Mouse (Mus musculus) testis, adult 2 months (tissue): Measurements from ENCODE around the gene Ubl5. TPM values are rescaled to one million over a fixed set of nuclear protein-coding genes. Genes with fewer than 3 reads are reported as not detected.
"Not testable (repeated sequence)": the region's sequence is repeated elsewhere in the genome, so short reads cannot be mapped to it uniquely, and the experiment has no call there.

Experiments
- H3K27ac ChIP-seq: fragments of 200-500 bp; 2 replicates; pipeline ENCODE4 v1.5.1; 2012; ENCODE audit warnings: low read depth, low read length; ENCODE audit not compliant: control insufficient read depth, insufficient read depth
- H3K27me3 ChIP-seq: fragments of 200-500 bp; 2 replicates; pipeline ENCODE4 v1.6.1; 2012; ENCODE audit warnings: mild to moderate bottlenecking, low read length, moderate library complexity; ENCODE audit not compliant: control insufficient read depth, insufficient read depth
- H3K36me3 ChIP-seq: fragments of 200-500 bp; 2 replicates; pipeline ENCODE4 v1.6.1; 2012; ENCODE audit warnings: mild to moderate bottlenecking, low read length; ENCODE audit not compliant: control insufficient read depth, insufficient read depth
- H3K4me1 ChIP-seq: fragments of 200-500 bp; 2 replicates; pipeline ENCODE4 v1.6.1; 2012; ENCODE audit warnings: low read length; ENCODE audit not compliant: control insufficient read depth, insufficient read depth
- H3K4me3 ChIP-seq: fragments of 200-500 bp; 2 replicates; pipeline ENCODE4 v1.5.1; 2012; ENCODE audit warnings: low read depth, mild to moderate bottlenecking, low read length, moderate library complexity, mixed read lengths; ENCODE audit not compliant: control insufficient read depth
- CTCF ChIP-seq: fragments of 200-500 bp; IDR thresholded peaks from 2 replicates; pipeline ENCODE4 v1.5.1; 2012; ENCODE audit warnings: low read depth, mild to moderate bottlenecking, inconsistent platforms, low read length, moderate library complexity; ENCODE audit not compliant: control insufficient read depth, insufficient read depth, insufficient replicate concordance
- POLR2A ChIP-seq: fragments of 200-500 bp; IDR thresholded peaks from 2 replicates; pipeline ENCODE4 v1.6.1; 2012; ENCODE audit warnings: low read depth, mild to moderate bottlenecking, inconsistent platforms, low read length, moderate library complexity; ENCODE audit not compliant: control insufficient read depth
- polyA plus RNA-seq: library from polyadenylated mRNA; depleted of rRNA; stranded (reverse); fragments of >200 nt; gene quantifications from 2 replicates; pipeline ENCODE4 v1.2.3, GENCODE M21; 2012; rRNA removed

Gene Ubl5
- polyA plus RNA-seq, 1 experiment: 175 TPM

- H3K27me3 ChIP-seq: no peaks in the 10 kb centered on the region
- no peak overlapping the region for H3K27ac ChIP-seq
- no peak overlapping the region for H3K4me3 ChIP-seq
- H3K36me3 ChIP-seq: no peaks in the 10 kb centered on the region
- no peaks in the 10 kb centered on the region for H3K4me1 ChIP-seq
- TF ChIP-seq CTCF: no peak
- no peak for TF ChIP-seq POLR2A
Measured at GRCm38 (mm10) chr9:20685081-20685861, 42.6 kb downstream of the Ubl5 start.

- TF ChIP-seq POLR2A: no peak
- no peak for TF ChIP-seq CTCF
- Histone ChIP-seq H3K36me3 (no peaks in the 10 kb centered on the region), H3K27ac (no peak overlapping the region), H3K4me1 (no peaks in the 10 kb centered on the region), H3K4me3 (no peak overlapping the region), H3K27me3 (no peaks in the 10 kb centered on the region)
Measured at GRCm38 (mm10) chr9:20689403-20689802, 46.7 kb downstream of the Ubl5 start.

- Histone ChIP-seq H3K36me3 (no peaks in the 10 kb centered on the region), H3K4me3 (no peak overlapping the region), H3K4me1 (peaks cover 5% of the 10 kb centered on the region), H3K27ac (no peak overlapping the region), H3K27me3 (no peaks in the 10 kb centered on the region)
- TF ChIP-seq CTCF: no peak
- no peak for TF ChIP-seq POLR2A
Measured at GRCm38 (mm10) chr9:20689913-20690312, 47.2 kb downstream of the Ubl5 start.

- H3K4me1 ChIP-seq, H3K27ac ChIP-seq, H3K27me3 ChIP-seq, H3K36me3 ChIP-seq, H3K4me3 ChIP-seq: not testable (repeated sequence)
Measured at GRCm38 (mm10) chr9:20690449-20690848, 47.8 kb downstream of the Ubl5 start.

- TF ChIP-seq POLR2A (no peak), CTCF (no peak)
- H3K27ac ChIP-seq: no peak overlapping the region
- no peaks in the 10 kb centered on the region for H3K27me3 ChIP-seq
- no peak overlapping the region for H3K4me3 ChIP-seq
- H3K36me3 ChIP-seq: no peaks in the 10 kb centered on the region
- H3K4me1 ChIP-seq: peaks cover 7% of the 10 kb centered on the region
Measured at GRCm38 (mm10) chr9:20692863-20693262, 50.2 kb downstream of the Ubl5 start.

GRCm38 (mm10) chr9:20694721-20695235 lies 52.1 kb downstream of the Ubl5 start:
- H3K4me1 ChIP-seq: peaks cover 7% of the 10 kb centered on the region

GRCm38 (mm10) chr9:20696107-20696712 lies 53.5 kb downstream of the Ubl5 start:
- H3K4me3 ChIP-seq: no peak overlapping the region
- TF ChIP-seq CTCF (no peak), POLR2A (no peak)
- H3K4me1 ChIP-seq: peaks cover 7% of the 10 kb centered on the region
- H3K27me3 ChIP-seq: no peaks in the 10 kb centered on the region
- no peaks in the 10 kb centered on the region for H3K36me3 ChIP-seq
- no peak overlapping the region for H3K27ac ChIP-seq

More at GRCm38 (mm10) chr9:20694721-20695235, 52.1 kb downstream of the Ubl5 start:
- Histone ChIP-seq H3K36me3 (no peaks in the 10 kb centered on the region), H3K4me3 (peak overlapping the region; percentile 25), H3K27me3 (no peaks in the 10 kb centered on the region), H3K27ac (no peak overlapping the region)
- TF ChIP-seq CTCF: no peak
- no peak for TF ChIP-seq POLR2A

Other genes with a start within 250 kb of the Ubl5 start
- 1.5 and 2.3 TPM in 2 replicates for gene Zfp26, start 182.7 kb upstream of the Ubl5 start, polyA plus RNA-seq
- 8.8 and 9.4 TPM in 2 replicates for gene Zfp426, start 150.1 kb upstream of the Ubl5 start, polyA plus RNA-seq
- 2.1 and 2.5 TPM in 2 replicates for gene Zfp266, start 121.5 kb upstream of the Ubl5 start, polyA plus RNA-seq
- 2.4 and 2.8 TPM in 2 replicates for gene Zfp846, start 61.6 kb upstream of the Ubl5 start, polyA plus RNA-seq
- 35.7 and 40.5 TPM in 2 replicates for gene Fbxl12, start 1.9 kb downstream of the Ubl5 start, polyA plus RNA-seq
- 17.7 and 17.8 TPM in 2 replicates for gene Pin1, start 9.2 kb downstream of the Ubl5 start, polyA plus RNA-seq
- gene Olfm2, start 103.5 kb downstream of the Ubl5 start, polyA plus RNA-seq: 3.2 and 3.4 TPM in 2 replicates
- 0.62 and 1.0 TPM in 2 replicates for gene Col5a3, start 172.2 kb downstream of the Ubl5 start, polyA plus RNA-seq
- gene Rdh8, start 175.6 kb downstream of the Ubl5 start, polyA plus RNA-seq: not detected in 2 replicates
- 2.6 and 3.1 TPM in 2 replicates for gene A230050P20Rik, start 225.8 kb downstream of the Ubl5 start, polyA plus RNA-seq
- gene Angptl6, start 236.8 kb downstream of the Ubl5 start, polyA plus RNA-seq: 0.88 and 1.1 TPM in 2 replicates
- gene Ppan, start 245.3 kb downstream of the Ubl5 start, polyA plus RNA-seq: 28.4 and 32.2 TPM in 2 replicates